Mouse (Mus musculus): ENCODE results near the gene Trip13. TPM values are rescaled to one million over a fixed set of nuclear protein-coding genes. Genes with fewer than 3 reads are reported as not detected.

Trip13 gene
- polyA plus RNA-seq, 1 experiment from 2014 or later, result 7.8 TPM

GRCm38 (mm10) chr13:73907136-73907535 lies 30.4 kb downstream of the Trip13 start:
- Histone ChIP-seq H3K36me3 (ENCODE audit: control insufficient read depth, insufficient read depth, low read length) (no peaks in the 10 kb centered on the region), H3K27ac (ENCODE audit: low read depth, low read length) (no peak overlapping the region), H3K4me3 (ENCODE audit: low read depth, low read length) (no peak overlapping the region), H3K9ac (replicated peaks; ENCODE audit: low read depth, low read length) (no peak overlapping the region), H3K9me3 (ENCODE audit: control insufficient read depth, low read length) (no peaks in the 10 kb centered on the region), H3K4me1 (ENCODE audit: control insufficient read depth, insufficient read depth, low read length) (no peaks in the 10 kb centered on the region), H3K4me2 (ENCODE audit: low read depth, low read length) (no peak overlapping the region), H3K27me3 (ENCODE audit: control insufficient read depth, insufficient read depth, low read length) (no peaks in the 10 kb centered on the region)
- 75% methylated on average over 5 of the region's 5 CpGs for WGBS
- no peak for ATAC-seq (ENCODE audit: low read depth)

- no peak overlapping the region for H3K4me2 ChIP-seq (ENCODE audit: low read depth, low read length)
- no peaks in the 10 kb centered on the region for H3K27me3 ChIP-seq (ENCODE audit: control insufficient read depth, insufficient read depth, low read length)
- no peak overlapping the region for H3K4me3 ChIP-seq (ENCODE audit: low read depth, low read length)
- no peak overlapping the region for H3K27ac ChIP-seq (ENCODE audit: low read depth, low read length)
- no peaks in the 10 kb centered on the region for H3K36me3 ChIP-seq (ENCODE audit: control insufficient read depth, insufficient read depth, low read length)
- H3K9me3 ChIP-seq (ENCODE audit: control insufficient read depth, low read length), result no peaks in the 10 kb centered on the region
- WGBS, result 92% methylated on average over 3 of the region's 3 CpGs
- H3K9ac ChIP-seq (replicated peaks; ENCODE audit: low read depth, low read length), result no peak overlapping the region
- ATAC-seq (ENCODE audit: low read depth), result no peak
- no peaks in the 10 kb centered on the region for H3K4me1 ChIP-seq (ENCODE audit: control insufficient read depth, insufficient read depth, low read length)
Measured at GRCm38 (mm10) chr13:73897561-73897960, 40.0 kb downstream of the Trip13 start.

GRCm38 (mm10) chr13:73892493-73893178 lies 44.9 kb downstream of the Trip13 start:
- Histone ChIP-seq H3K4me2 (ENCODE audit: low read depth, low read length) (no peak overlapping the region), H3K36me3 (ENCODE audit: control insufficient read depth, insufficient read depth, low read length) (no peaks in the 10 kb centered on the region), H3K9me3 (ENCODE audit: control insufficient read depth, low read length) (no peaks in the 10 kb centered on the region), H3K4me3 (ENCODE audit: low read depth, low read length) (no peak overlapping the region), H3K27ac (ENCODE audit: low read depth, low read length) (no peak overlapping the region), H3K27me3 (ENCODE audit: control insufficient read depth, insufficient read depth, low read length) (no peaks in the 10 kb centered on the region), H3K4me1 (ENCODE audit: control insufficient read depth, insufficient read depth, low read length) (no peaks in the 10 kb centered on the region), H3K9ac (replicated peaks; ENCODE audit: low read depth, low read length) (no peak overlapping the region)
- no peak for ATAC-seq (ENCODE audit: low read depth)
- 67% methylated on average over 6 of the region's 6 CpGs for WGBS

GRCm38 (mm10) chr13:73887415-73887874 lies 50.1 kb downstream of the Trip13 start:
- no peak overlapping the region for H3K9ac ChIP-seq (replicated peaks; ENCODE audit: low read depth, low read length)
- no peaks in the 10 kb centered on the region for H3K27me3 ChIP-seq (ENCODE audit: control insufficient read depth, insufficient read depth, low read length)
- H3K36me3 ChIP-seq (ENCODE audit: control insufficient read depth, insufficient read depth, low read length), result no peaks in the 10 kb centered on the region
- WGBS, result 76% methylated on average over 4 of the region's 4 CpGs
- no peak overlapping the region for H3K4me3 ChIP-seq (ENCODE audit: low read depth, low read length)
- ATAC-seq (ENCODE audit: low read depth), result no peak
- no peak overlapping the region for H3K27ac ChIP-seq (ENCODE audit: low read depth, low read length)
- no peaks in the 10 kb centered on the region for H3K9me3 ChIP-seq (ENCODE audit: control insufficient read depth, low read length)
- no peak overlapping the region for H3K4me2 ChIP-seq (ENCODE audit: low read depth, low read length)
- no peaks in the 10 kb centered on the region for H3K4me1 ChIP-seq (ENCODE audit: control insufficient read depth, insufficient read depth, low read length)

GRCm38 (mm10) chr13:73886601-73887000 lies 51.0 kb downstream of the Trip13 start:
- Histone ChIP-seq H3K9ac (replicated peaks; ENCODE audit: low read depth, low read length) (no peak overlapping the region), H3K27ac (ENCODE audit: low read depth, low read length) (no peak overlapping the region), H3K4me3 (ENCODE audit: low read depth, low read length) (no peak overlapping the region), H3K9me3 (ENCODE audit: control insufficient read depth, low read length) (no peaks in the 10 kb centered on the region), H3K4me2 (ENCODE audit: low read depth, low read length) (no peak overlapping the region), H3K4me1 (ENCODE audit: control insufficient read depth, insufficient read depth, low read length) (no peaks in the 10 kb centered on the region), H3K36me3 (ENCODE audit: control insufficient read depth, insufficient read depth, low read length) (no peaks in the 10 kb centered on the region), H3K27me3 (ENCODE audit: control insufficient read depth, insufficient read depth, low read length) (no peaks in the 10 kb centered on the region)
- 85% methylated on average over 5 of the region's 5 CpGs for WGBS
- ATAC-seq (ENCODE audit: low read depth), result no peak

- no peaks in the 10 kb centered on the region for H3K9me3 ChIP-seq (ENCODE audit: control insufficient read depth, low read length)
- H3K4me1 ChIP-seq (ENCODE audit: control insufficient read depth, insufficient read depth, low read length), result no peaks in the 10 kb centered on the region
- WGBS, result 75% methylated on average over 4 of the region's 4 CpGs
- no peaks in the 10 kb centered on the region for H3K36me3 ChIP-seq (ENCODE audit: control insufficient read depth, insufficient read depth, low read length)
- H3K9ac ChIP-seq (replicated peaks; ENCODE audit: low read depth, low read length), result no peak overlapping the region
- H3K27me3 ChIP-seq (ENCODE audit: control insufficient read depth, insufficient read depth, low read length), result no peaks in the 10 kb centered on the region
- H3K27ac ChIP-seq (ENCODE audit: low read depth, low read length), result no peak overlapping the region
- ATAC-seq (ENCODE audit: low read depth), result no peak
- H3K4me3 ChIP-seq (ENCODE audit: low read depth, low read length), result no peak overlapping the region
- no peak overlapping the region for H3K4me2 ChIP-seq (ENCODE audit: low read depth, low read length)
Measured at GRCm38 (mm10) chr13:73886066-73886465, 51.5 kb downstream of the Trip13 start.

- WGBS, result 83% methylated on average over 4 of the region's 4 CpGs
- no peaks in the 10 kb centered on the region for H3K4me1 ChIP-seq (ENCODE audit: control insufficient read depth, insufficient read depth, low read length)
- no peak overlapping the region for H3K9ac ChIP-seq (replicated peaks; ENCODE audit: low read depth, low read length)
- no peaks in the 10 kb centered on the region for H3K36me3 ChIP-seq (ENCODE audit: control insufficient read depth, insufficient read depth, low read length)
- H3K27ac ChIP-seq (ENCODE audit: low read depth, low read length), result no peak overlapping the region
- no peak overlapping the region for H3K4me3 ChIP-seq (ENCODE audit: low read depth, low read length)
- H3K4me2 ChIP-seq (ENCODE audit: low read depth, low read length), result no peak overlapping the region
- H3K27me3 ChIP-seq (ENCODE audit: control insufficient read depth, insufficient read depth, low read length), result no peaks in the 10 kb centered on the region
- no peaks in the 10 kb centered on the region for H3K9me3 ChIP-seq (ENCODE audit: control insufficient read depth, low read length)
- no peak for ATAC-seq (ENCODE audit: low read depth)
Measured at GRCm38 (mm10) chr13:73885656-73886055, 51.9 kb downstream of the Trip13 start.

- ATAC-seq (ENCODE audit: low read depth), result no peak
- H3K27ac ChIP-seq (ENCODE audit: low read depth, low read length), result no peak overlapping the region
Measured at GRCm38 (mm10) chr13:73881347-73881746, 56.2 kb downstream of the Trip13 start.

GRCm38 (mm10) chr13:73879824-73880223 lies 57.8 kb downstream of the Trip13 start:
- no peak overlapping the region for H3K4me3 ChIP-seq (ENCODE audit: low read depth, low read length)
- no peak overlapping the region for H3K4me2 ChIP-seq (ENCODE audit: low read depth, low read length)
- no peaks in the 10 kb centered on the region for H3K4me1 ChIP-seq (ENCODE audit: control insufficient read depth, insufficient read depth, low read length)
- no peak overlapping the region for H3K9ac ChIP-seq (replicated peaks; ENCODE audit: low read depth, low read length)
- WGBS, result 82% methylated on average over 5 of the region's 5 CpGs
- H3K27ac ChIP-seq (ENCODE audit: low read depth, low read length), result no peak overlapping the region
- H3K9me3 ChIP-seq (ENCODE audit: control insufficient read depth, low read length), result no peaks in the 10 kb centered on the region
- no peaks in the 10 kb centered on the region for H3K36me3 ChIP-seq (ENCODE audit: control insufficient read depth, insufficient read depth, low read length)
- ATAC-seq (ENCODE audit: low read depth), result no peak
- no peaks in the 10 kb centered on the region for H3K27me3 ChIP-seq (ENCODE audit: control insufficient read depth, insufficient read depth, low read length)

More at GRCm38 (mm10) chr13:73881347-73881746, 56.2 kb downstream of the Trip13 start:
- H3K36me3 ChIP-seq (ENCODE audit: control insufficient read depth, insufficient read depth, low read length), result no peaks in the 10 kb centered on the region
- H3K4me1 ChIP-seq (ENCODE audit: control insufficient read depth, insufficient read depth, low read length), result no peaks in the 10 kb centered on the region
- H3K4me3 ChIP-seq (ENCODE audit: low read depth, low read length), result no peak overlapping the region
- 86% methylated on average over 8 of the region's 8 CpGs for WGBS
- H3K9ac ChIP-seq (replicated peaks; ENCODE audit: low read depth, low read length), result no peak overlapping the region
- H3K27me3 ChIP-seq (ENCODE audit: control insufficient read depth, insufficient read depth, low read length), result no peaks in the 10 kb centered on the region
- no peak overlapping the region for H3K4me2 ChIP-seq (ENCODE audit: low read depth, low read length)
- no peaks in the 10 kb centered on the region for H3K9me3 ChIP-seq (ENCODE audit: control insufficient read depth, low read length)

Data from neural tube, embryonic 14.5 days (tissue).